Mouse (Mus musculus) ES-E14 (cell line): ENCODE results near the gene Il17f.

Source experiments
- CHD2 ChIP-seq: IDR thresholded peaks from 2 replicates; pipeline ENCODE4 v1.6.1; 2014; ENCODE audit warnings: mild to moderate bottlenecking, low read depth, low read length, inconsistent platforms
- MAFK ChIP-seq: IDR thresholded peaks from 2 replicates; pipeline ENCODE4 v1.6.1; 2014; ENCODE audit warnings: mild to moderate bottlenecking, low read depth, low read length, inconsistent platforms; ENCODE audit not compliant: insufficient read depth
- ZNF384 ChIP-seq: IDR thresholded peaks from 2 replicates; pipeline ENCODE4 v1.6.1; 2012; ENCODE audit warnings: low read depth, low read length, inconsistent platforms

DNA sequence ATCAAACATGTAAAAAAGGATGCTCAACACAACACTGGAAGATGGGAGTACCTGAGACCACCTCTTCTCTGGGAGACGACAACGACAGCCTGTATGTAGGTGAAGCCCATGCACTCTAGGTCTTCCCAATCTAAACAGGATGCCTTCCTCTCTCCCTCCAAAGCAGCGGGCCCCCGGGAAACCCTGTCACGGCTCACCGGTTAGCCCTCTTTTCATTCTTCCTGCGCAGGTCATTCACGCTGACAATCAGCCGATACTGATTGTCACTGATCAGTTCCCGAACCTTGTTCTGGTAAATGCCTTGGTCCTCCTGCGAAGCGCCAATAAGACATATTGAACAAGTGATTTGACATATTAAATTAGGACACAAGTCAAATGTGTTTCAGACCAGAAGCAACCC is 27.2 kb upstream of the Il17f start:
- TF ChIP-seq CHD2, result no peak
- TF ChIP-seq ZNF384, result no peak
- TF ChIP-seq MAFK, result no peak
